Mouse (Mus musculus) splenic B cell, adult 2 months (primary cell): ENCODE data around the gene Tuba1b.
"Not testable (repeated sequence)": the region's sequence is repeated elsewhere in the genome, so short reads cannot be mapped to it uniquely, and the experiment has no call there.

Source experiments
- DNase-seq: peaks from one replicate; pipeline ENCODE4 v3.0.0-alpha.2; 2011; ENCODE audit warnings: low read depth, low spot score
- H3K27me3 ChIP-seq: 2 replicates; pipeline ENCODE4 v1.6.1; 2012; ENCODE audit warnings: mild to moderate bottlenecking, low read length, moderate library complexity, mixed read lengths; ENCODE audit not compliant: control insufficient read depth, poor library complexity, insufficient read depth, severe bottlenecking
- H3K36me3 ChIP-seq: 2 replicates; pipeline ENCODE4 v1.6.1; 2012; ENCODE audit warnings: mild to moderate bottlenecking, low read length, moderate library complexity, mixed read lengths; ENCODE audit not compliant: control insufficient read depth, poor library complexity, insufficient read depth, severe bottlenecking

The Tuba1b gene

DNA sequence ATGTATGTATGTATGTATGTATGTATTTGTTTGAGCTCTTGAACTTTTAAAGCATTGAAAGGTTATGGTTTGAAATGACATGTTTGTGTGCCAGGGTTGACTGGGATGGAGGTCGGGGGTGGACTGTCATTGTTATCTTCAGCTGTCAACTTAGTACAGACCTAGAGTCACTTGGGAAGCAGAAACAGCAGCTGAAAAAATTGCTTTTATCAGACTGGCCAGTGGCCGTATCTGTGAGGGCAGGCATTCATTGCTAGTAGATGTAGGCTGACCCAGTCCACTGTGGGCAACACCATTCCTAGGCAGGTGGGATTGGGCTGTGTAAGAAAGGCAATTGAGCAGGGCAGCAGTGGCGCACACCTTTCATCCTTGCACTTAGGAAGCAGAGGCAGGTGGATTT, 25.2 kb upstream of the Tuba1b start:
- Histone ChIP-seq H3K27me3 (no peaks in the 10 kb centered on the region), H3K36me3 (no peaks in the 10 kb centered on the region)
- no peak for DNase-seq

DNA sequence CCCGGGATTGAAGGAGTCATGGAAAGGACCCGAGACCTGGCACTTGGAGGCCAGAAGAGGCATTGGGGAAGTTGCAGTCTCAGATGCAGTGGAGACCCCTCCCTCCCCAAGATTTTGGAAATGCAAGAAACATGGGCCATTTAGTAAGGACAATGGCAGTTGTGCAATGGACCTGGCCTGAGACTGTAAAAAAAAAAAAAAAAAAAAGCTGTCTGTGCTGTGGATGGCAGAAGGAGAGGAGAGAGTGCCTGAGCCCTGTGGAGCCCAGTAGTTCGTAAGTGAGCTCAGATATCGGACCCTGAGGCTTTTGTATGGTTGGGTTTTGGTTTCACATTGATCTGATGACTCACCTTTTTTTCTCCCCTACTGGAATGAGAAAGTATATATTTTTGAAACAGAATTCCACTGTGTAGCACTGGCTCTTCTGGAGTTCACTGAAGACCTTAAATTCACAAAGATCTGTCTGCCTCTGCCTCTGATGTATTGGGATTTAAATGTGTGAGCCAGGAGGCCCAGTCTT, 24.6 kb upstream of the Tuba1b start:
- no peak for DNase-seq
- Histone ChIP-seq H3K27me3 (no peaks in the 10 kb centered on the region), H3K36me3 (no peaks in the 10 kb centered on the region)

DNA sequence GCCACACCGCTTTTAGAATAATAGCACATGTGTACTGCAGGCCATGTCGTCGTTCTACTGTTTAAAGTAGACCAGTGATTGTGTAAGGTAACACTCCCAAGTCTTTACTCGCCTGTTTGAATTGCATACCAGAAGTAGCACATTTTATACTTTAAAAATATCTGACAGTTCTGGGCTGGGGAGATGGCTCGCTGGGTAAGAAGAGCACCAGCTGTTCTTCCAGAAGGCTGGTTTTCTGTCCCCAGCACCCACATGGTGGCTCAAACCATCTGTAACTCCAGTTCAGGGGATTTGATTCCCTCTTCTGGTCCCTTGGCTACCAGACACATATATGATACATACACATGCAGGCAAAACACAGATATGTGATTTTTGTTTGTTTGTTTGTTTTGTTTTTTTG, 23.1 kb upstream of the Tuba1b start:
- DNase-seq = no peak
- H3K27me3 ChIP-seq = no peaks in the 10 kb centered on the region
- no peaks in the 10 kb centered on the region for H3K36me3 ChIP-seq

DNA sequence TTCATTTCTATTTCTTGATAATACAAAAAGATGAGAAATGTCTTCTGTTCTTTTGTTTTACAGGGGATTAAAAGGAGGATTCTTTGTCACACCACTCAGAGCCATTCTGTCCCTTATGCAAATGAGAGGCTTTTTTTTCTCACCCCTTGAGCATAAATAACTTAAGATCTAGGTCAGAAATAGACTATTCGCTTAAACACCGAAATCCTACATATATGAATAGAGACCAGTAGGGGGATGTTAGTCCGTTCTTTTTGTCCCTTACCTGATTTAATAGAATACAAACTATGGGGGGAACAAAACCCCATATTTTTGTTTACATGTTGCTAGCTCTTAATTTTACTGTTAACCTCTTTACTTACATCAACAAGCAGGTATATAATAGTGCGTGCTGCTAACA, 21.6 kb upstream of the Tuba1b start:
- no peak for DNase-seq
- Histone ChIP-seq H3K27me3 (no peaks in the 10 kb centered on the region), H3K36me3 (no peaks in the 10 kb centered on the region)

DNA sequence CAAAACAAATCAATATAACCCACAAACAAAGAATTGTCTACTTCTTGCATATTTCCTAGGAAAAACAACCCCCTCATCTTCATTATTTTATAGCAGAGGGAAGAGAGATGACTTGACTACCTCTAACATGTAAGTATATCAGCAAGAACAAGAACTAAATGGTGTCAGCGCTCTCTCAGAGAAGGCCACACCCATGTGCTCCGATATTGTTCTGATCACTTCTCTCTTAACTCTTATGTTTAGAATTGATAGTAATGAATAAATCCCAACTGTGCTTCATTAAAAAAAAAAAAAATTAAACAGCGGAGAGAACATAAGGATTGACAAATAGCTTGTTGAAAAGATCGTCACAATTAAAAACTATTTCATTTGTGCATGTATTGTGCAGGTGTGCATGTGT, 21.0 kb upstream of the Tuba1b start:
- no peak for DNase-seq
- Histone ChIP-seq H3K27me3 (no peaks in the 10 kb centered on the region), H3K36me3 (no peaks in the 10 kb centered on the region)

DNA sequence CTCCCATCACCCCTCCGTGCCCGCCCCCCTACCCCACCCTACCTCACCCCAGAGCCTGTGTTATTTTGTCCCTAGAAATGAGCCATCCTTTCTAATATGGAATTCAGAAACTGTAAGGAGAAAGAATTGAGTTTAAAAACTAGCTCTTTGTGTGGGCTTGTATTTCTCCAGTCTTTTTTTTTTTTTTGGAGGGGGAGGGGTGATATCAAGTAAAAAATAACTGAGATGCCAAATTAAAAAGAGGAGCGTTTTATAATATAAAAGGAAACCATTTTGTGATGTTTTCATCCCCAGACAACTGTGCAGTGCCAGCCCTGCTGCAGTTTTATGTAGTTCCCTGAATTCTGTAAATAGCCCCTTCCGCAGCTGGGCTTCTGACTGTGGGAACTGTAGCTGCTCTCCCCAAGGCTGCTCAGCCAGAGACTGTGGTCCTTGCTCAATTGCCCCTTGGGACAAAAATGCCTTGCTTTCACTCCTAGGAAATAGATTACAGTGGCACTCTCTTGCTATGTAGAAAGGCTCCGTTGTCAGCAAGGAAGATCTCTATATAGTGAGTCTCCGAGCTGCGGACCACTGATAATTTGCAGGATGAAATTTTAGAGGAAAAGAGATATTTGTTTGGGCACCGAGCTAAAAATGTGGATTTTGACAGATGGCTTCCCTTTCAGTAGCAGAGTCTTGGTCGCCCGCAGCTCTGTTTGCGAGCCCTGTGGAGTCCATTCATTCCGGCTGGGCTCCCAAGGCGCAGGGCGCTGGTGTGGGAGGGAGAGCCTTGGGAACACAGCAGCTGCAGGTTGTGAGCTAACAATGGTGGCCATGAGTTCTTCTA, 20.3 kb upstream of the Tuba1b start:
- Histone ChIP-seq H3K27me3 (no peaks in the 10 kb centered on the region), H3K36me3 (no peaks in the 10 kb centered on the region)
- no peak for DNase-seq

DNA sequence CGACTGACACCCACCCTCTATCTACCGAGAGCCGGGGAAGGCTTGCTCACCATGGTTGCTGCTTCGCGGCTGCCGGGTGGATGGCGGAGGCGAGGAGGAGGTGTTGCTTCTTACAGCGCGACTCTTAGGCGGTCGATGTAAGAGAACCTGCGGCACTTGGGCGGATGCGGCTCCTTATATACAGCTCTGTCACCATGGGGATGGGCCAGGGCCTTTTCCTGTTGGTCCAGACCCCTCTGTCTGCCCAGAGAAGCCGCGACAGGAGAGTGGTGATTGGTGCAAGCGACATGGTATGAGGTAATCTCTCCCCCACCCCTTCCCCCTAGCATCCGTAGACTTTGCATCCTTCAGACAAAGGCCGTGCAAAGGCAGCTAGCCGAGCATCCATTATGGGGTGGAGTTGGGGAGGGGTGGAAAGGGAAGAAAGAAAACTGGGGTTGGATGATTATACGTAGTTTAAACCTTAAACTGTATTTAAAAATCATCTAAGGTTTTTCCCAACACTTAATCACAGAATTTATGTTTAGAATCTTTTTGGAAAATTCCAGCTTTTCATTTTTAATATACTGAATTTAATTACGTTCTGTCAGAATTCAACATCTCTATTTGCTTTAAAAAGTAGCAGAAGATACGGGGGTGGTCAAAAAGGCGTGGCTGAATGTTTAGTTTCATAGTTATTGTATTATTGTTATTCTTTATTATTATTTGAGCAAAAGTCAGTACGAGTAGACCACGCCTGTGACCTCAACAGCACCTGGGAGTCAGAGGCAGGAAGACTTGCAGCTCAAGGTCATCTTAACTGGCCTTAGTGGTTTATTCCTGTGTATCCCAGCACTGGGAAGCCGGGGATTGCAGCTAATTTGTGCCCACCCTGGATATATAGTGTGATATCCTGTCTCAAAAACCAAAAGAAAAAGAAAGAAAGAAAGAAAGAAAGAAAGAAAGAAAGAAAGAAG, 19.3 kb upstream of the Tuba1b start, which contains the start of the genes Gm49450 and Tuba1a:
TSS of gene Gm49450 (minus strand) at position 151 of the 956 bp plus-strand sequence.
TSS of gene Tuba1a (minus strand) at position 303 of the 956 bp plus-strand sequence.
- no peaks in the 10 kb centered on the region for H3K36me3 ChIP-seq
- no peaks in the 10 kb centered on the region for H3K27me3 ChIP-seq
- peak; percentile 97 for DNase-seq

DNA sequence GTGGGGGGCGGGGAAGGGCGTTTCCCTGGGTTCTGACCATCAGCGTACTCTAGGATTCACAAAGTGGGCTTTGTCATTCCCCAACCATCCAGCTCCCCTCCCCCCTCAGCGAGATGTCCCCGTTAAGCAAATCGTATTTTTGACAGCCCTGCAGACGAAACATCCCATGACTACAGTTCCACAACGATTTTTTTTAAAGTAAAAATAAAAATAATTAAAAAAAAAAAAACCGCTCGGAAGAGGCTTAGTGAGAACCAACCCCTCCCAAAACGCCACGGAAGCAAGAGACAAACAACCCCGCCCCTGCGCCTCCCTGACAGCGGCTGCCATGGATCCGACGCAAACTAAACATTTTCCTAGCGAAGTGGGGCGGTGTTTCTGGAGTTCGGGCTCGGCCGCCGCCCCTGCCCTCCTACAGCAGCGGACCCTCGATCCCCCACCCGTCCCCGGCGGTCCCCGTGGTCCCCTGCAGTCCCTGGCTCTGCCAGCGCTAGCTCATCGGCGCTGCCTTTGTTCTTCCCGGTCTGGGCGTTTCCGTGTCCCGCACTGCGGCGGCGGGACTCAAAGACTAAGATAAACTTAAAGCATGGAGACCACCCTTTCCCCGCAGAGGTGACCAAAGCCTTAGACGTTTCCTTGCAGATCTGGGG, 18.5 kb upstream of the Tuba1b start:
- no peaks in the 10 kb centered on the region for H3K27me3 ChIP-seq
- no peak for DNase-seq
- no peaks in the 10 kb centered on the region for H3K36me3 ChIP-seq

DNA sequence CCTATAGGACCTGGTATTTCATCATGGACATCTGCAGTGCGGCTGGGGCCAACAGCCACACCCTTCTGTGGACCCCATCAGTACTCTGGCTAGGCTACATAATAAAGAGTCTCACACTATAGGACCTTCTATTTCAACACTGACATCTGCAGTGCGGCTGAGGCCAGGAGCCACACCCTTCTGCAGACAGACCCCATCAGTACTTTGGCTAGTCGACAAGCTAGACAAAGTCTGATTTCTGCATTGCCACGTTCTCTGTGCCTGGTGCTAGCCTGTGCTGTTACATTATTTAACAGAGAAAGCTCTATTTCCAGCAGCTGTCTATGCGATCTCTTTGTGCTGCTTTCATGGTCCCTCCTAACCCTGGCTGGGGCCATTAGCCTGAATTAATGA, 17.7 kb upstream of the Tuba1b start:
- DNase-seq = no peak
- no peaks in the 10 kb centered on the region for H3K36me3 ChIP-seq
- no peaks in the 10 kb centered on the region for H3K27me3 ChIP-seq

DNA sequence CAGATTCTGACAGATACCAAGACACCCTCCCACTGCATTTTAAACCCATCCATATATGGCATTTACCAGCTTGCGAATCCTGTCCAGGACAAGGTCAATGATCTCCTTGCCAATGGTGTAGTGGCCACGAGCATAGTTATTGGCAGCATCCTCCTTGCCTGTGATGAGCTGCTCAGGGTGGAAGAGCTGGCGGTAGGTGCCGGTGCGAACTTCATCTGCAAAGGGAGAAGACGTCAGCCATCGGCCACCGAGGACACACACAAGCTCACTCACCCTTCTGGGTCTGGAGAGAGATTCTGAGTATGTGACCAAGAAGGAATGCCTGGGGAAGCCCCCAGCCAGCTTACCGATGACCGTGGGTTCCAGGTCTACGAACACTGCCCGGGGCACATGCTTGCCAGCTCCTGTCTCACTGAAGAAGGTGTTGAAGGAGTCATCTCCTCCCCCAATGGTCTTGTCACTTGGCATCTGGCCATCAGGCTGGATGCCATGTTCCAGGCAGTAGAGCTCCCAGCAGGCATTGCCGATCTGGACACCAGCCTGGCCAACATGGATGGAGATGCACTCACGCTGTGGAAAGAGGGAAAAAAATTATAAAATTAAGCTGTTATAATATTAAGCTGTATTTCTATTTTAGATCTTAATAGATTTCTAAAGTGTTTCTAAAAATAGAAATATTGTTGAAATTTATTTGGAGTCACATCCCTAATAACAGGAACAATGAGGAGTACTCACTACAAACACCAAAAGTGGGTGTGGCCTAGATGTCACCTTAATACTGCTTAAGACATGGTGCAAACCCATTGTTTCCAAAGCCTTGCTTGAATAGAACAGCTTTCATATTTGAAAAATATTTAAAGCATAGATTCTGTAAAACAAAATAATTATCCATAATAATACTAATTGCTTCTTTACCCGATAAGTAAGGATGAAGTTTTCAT, 17.0 kb upstream of the Tuba1b start:
- not testable (repeated sequence) for H3K27me3 ChIP-seq, H3K36me3 ChIP-seq, DNase-seq

DNA sequence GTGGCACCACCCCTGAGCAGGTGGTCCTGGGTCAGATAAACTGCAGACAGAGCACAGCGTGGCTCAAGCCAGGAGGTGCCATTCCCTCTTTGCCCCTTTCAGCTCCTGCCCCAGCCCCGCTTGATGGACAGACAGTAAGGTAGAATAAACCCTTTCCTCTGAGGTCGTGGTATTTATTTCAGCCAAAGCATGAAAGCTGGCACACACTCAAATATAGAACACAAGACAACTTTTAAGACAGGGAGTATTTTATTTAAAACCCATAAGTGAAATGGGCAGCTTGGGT, 15.2 kb upstream of the Tuba1b start:
- no peak for DNase-seq
- H3K36me3 ChIP-seq = no peaks in the 10 kb centered on the region
- no peaks in the 10 kb centered on the region for H3K27me3 ChIP-seq

DNA sequence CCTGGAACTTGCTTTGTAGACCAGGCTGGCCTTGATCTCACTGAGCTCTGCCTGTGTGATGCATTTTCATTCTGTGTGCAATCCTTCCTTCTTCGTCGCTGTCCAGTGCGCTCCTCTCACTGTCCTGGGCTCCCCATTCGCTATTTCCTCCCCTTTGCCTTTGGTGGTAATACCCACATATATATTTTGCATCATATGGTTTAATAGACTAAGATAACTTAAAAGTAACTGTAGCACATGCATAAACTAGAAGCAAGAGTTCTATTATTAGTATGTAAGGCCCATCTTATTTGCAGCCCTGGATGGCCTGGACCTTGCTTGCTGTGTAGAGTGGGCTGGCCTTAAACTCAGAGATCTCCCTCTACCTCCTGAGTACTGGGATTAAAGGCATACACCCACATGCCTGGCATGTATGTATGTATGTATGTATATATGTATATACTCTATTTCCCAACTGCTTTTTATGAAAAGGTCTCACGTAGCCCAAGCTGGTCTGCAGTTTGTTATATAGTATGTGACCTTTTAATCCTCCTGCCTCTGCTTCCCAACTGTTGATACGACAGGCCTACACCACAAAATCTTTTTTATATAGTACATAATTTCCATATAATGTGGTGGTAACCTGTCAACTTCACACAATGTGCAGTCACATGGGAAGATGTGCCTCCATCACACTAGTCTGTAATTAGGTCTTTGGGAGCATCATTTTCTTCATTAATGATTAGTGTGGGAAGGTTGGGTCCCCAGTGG, 14.7 kb upstream of the Tuba1b start:
- H3K36me3 ChIP-seq = no peaks in the 10 kb centered on the region
- H3K27me3 ChIP-seq = no peaks in the 10 kb centered on the region
- DNase-seq = no peak

DNA sequence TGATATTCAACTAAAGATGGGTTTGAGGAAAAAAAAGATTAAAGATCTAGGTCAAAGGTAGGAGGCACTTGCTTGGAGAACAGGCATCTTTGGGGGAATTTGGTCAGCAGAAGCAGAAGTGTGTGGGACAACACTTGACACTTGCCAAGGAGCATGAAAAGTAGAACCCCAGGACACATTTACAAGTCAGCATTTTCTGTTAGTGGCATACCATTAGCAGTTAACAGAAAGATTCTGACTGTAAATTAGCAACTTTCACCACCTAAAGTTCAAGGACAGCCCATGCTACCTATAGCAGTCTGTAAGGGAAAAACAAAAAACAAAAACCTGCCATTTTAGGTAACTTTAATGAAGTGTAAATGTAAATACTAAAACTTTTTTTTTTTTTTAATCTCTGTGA, 14.0 kb upstream of the Tuba1b start:
- Histone ChIP-seq H3K27me3 (no peaks in the 10 kb centered on the region), H3K36me3 (no peaks in the 10 kb centered on the region)
- no peak for DNase-seq
